Mouse (Mus musculus): ENCODE data around the gene Id3.
"Not testable (repeated sequence)": the region's sequence is repeated elsewhere in the genome, so short reads cannot be mapped to it uniquely, and the experiment has no call there.

Gene Id3

GRCm38 (mm10) chr4:136143193-136143976 is at the start of gene Id3:
Id3 (plus strand) TSS chr4:136143497.
- DNase-seq (ENCODE audit: low read depth, low spot score) = peak; percentile 96
- peaks cover 8% of the 10 kb centered on the region; the same call in 1 of the 2 replicates for H3K36me3 ChIP-seq (ENCODE audit: control insufficient read depth, insufficient read depth, low read length, poor library complexity, severe bottlenecking)
- no peaks in the 10 kb centered on the region for H3K27me3 ChIP-seq (ENCODE audit: control insufficient read depth, insufficient read depth, low read length, poor library complexity, severe bottlenecking)

- no peak for DNase-seq (ENCODE audit: low read depth, low spot score)
- no peaks in the 10 kb centered on the region for H3K36me3 ChIP-seq (ENCODE audit: control insufficient read depth, insufficient read depth, low read length, poor library complexity, severe bottlenecking)
Measured at GRCm38 (mm10) chr4:136094519-136095219, 48.6 kb upstream of the Id3 start.

GRCm38 (mm10) chr4:136095490-136096105 is 47.7 kb upstream of the Id3 start:
- peak; percentile 49 for DNase-seq (ENCODE audit: low read depth, low spot score)
- Histone ChIP-seq H3K27me3 (ENCODE audit: control insufficient read depth, insufficient read depth, low read length, poor library complexity, severe bottlenecking) (no peaks in the 10 kb centered on the region), H3K36me3 (ENCODE audit: control insufficient read depth, insufficient read depth, low read length, poor library complexity, severe bottlenecking) (no peaks in the 10 kb centered on the region)

More at GRCm38 (mm10) chr4:136094519-136095219, 48.6 kb upstream of the Id3 start:
- no peaks in the 10 kb centered on the region for H3K27me3 ChIP-seq (ENCODE audit: control insufficient read depth, insufficient read depth, low read length, poor library complexity, severe bottlenecking)

GRCm38 (mm10) chr4:136096446-136097113 is 46.7 kb upstream of the Id3 start:
- Histone ChIP-seq H3K36me3 (ENCODE audit: control insufficient read depth, insufficient read depth, low read length, poor library complexity, severe bottlenecking) (no peaks in the 10 kb centered on the region), H3K27me3 (ENCODE audit: control insufficient read depth, insufficient read depth, low read length, poor library complexity, severe bottlenecking) (no peaks in the 10 kb centered on the region)
- no peak for DNase-seq (ENCODE audit: low read depth, low spot score)

- Histone ChIP-seq H3K36me3 (ENCODE audit: control insufficient read depth, insufficient read depth, low read length, poor library complexity, severe bottlenecking) (no peaks in the 10 kb centered on the region), H3K27me3 (ENCODE audit: control insufficient read depth, insufficient read depth, low read length, poor library complexity, severe bottlenecking) (no peaks in the 10 kb centered on the region)
- DNase-seq (ENCODE audit: low read depth, low spot score) = no peak
Measured at GRCm38 (mm10) chr4:136098446-136098845, 44.9 kb upstream of the Id3 start.

- H3K27me3 ChIP-seq (ENCODE audit: control insufficient read depth, insufficient read depth, low read length, poor library complexity, severe bottlenecking) = no peaks in the 10 kb centered on the region
- peak; percentile 38 for DNase-seq (ENCODE audit: low read depth, low spot score)
- H3K36me3 ChIP-seq (ENCODE audit: control insufficient read depth, insufficient read depth, low read length, poor library complexity, severe bottlenecking) = no peaks in the 10 kb centered on the region
Measured at GRCm38 (mm10) chr4:136100396-136101070, 42.8 kb upstream of the Id3 start.

GRCm38 (mm10) chr4:136101753-136102152 is 41.5 kb upstream of the Id3 start:
- not testable (repeated sequence) for DNase-seq (ENCODE audit: low read depth, low spot score); H3K27me3 ChIP-seq (ENCODE audit: control insufficient read depth, insufficient read depth, low read length, poor library complexity, severe bottlenecking); H3K36me3 ChIP-seq (ENCODE audit: control insufficient read depth, insufficient read depth, low read length, poor library complexity, severe bottlenecking)

- no peak for DNase-seq (ENCODE audit: low read depth, low spot score)
- H3K27me3 ChIP-seq (ENCODE audit: control insufficient read depth, insufficient read depth, low read length, poor library complexity, severe bottlenecking) = no peaks in the 10 kb centered on the region
- H3K36me3 ChIP-seq (ENCODE audit: control insufficient read depth, insufficient read depth, low read length, poor library complexity, severe bottlenecking) = no peaks in the 10 kb centered on the region
Measured at GRCm38 (mm10) chr4:136104590-136105337, 38.5 kb upstream of the Id3 start.

- Histone ChIP-seq H3K27me3 (ENCODE audit: control insufficient read depth, insufficient read depth, low read length, poor library complexity, severe bottlenecking) (no peaks in the 10 kb centered on the region), H3K36me3 (ENCODE audit: control insufficient read depth, insufficient read depth, low read length, poor library complexity, severe bottlenecking) (no peaks in the 10 kb centered on the region)
- DNase-seq (ENCODE audit: low read depth, low spot score) = peak; percentile 59
Measured at GRCm38 (mm10) chr4:136106880-136107301, 36.4 kb upstream of the Id3 start.

GRCm38 (mm10) chr4:136109153-136109552 is 34.1 kb upstream of the Id3 start:
- Histone ChIP-seq H3K27me3 (ENCODE audit: control insufficient read depth, insufficient read depth, low read length, poor library complexity, severe bottlenecking) (no peaks in the 10 kb centered on the region), H3K36me3 (ENCODE audit: control insufficient read depth, insufficient read depth, low read length, poor library complexity, severe bottlenecking) (no peaks in the 10 kb centered on the region)
- DNase-seq (ENCODE audit: low read depth, low spot score) = peak; percentile 40

- no peaks in the 10 kb centered on the region for H3K27me3 ChIP-seq (ENCODE audit: control insufficient read depth, insufficient read depth, low read length, poor library complexity, severe bottlenecking)
- H3K36me3 ChIP-seq (ENCODE audit: control insufficient read depth, insufficient read depth, low read length, poor library complexity, severe bottlenecking) = no peaks in the 10 kb centered on the region
- DNase-seq (ENCODE audit: low read depth, low spot score) = no peak
Measured at GRCm38 (mm10) chr4:136109941-136110900, 33.1 kb upstream of the Id3 start.

- H3K36me3 ChIP-seq (ENCODE audit: control insufficient read depth, insufficient read depth, low read length, poor library complexity, severe bottlenecking) = no peaks in the 10 kb centered on the region
- peak; percentile 59 for DNase-seq (ENCODE audit: low read depth, low spot score)
- H3K27me3 ChIP-seq (ENCODE audit: control insufficient read depth, insufficient read depth, low read length, poor library complexity, severe bottlenecking) = no peaks in the 10 kb centered on the region
Measured at GRCm38 (mm10) chr4:136112344-136112743, 31.0 kb upstream of the Id3 start.

GRCm38 (mm10) chr4:136114747-136115146 is 28.6 kb upstream of the Id3 start:
- Histone ChIP-seq H3K27me3 (ENCODE audit: control insufficient read depth, insufficient read depth, low read length, poor library complexity, severe bottlenecking) (no peaks in the 10 kb centered on the region), H3K36me3 (ENCODE audit: control insufficient read depth, insufficient read depth, low read length, poor library complexity, severe bottlenecking) (no peaks in the 10 kb centered on the region)
- no peak for DNase-seq (ENCODE audit: low read depth, low spot score)
